Mouse (Mus musculus) hindlimb bud, embryonic 11.5 days (tissue): Measurements from ENCODE around the gene 1700001O22Rik.

Experiments used
- DNase-seq: peaks from one replicate; pipeline ENCODE4 v3.0.0-alpha.2; 2012; ENCODE audit warnings: low read depth, low spot score; ENCODE audit errors: extremely low spot score

The 1700001O22Rik gene

DNA sequence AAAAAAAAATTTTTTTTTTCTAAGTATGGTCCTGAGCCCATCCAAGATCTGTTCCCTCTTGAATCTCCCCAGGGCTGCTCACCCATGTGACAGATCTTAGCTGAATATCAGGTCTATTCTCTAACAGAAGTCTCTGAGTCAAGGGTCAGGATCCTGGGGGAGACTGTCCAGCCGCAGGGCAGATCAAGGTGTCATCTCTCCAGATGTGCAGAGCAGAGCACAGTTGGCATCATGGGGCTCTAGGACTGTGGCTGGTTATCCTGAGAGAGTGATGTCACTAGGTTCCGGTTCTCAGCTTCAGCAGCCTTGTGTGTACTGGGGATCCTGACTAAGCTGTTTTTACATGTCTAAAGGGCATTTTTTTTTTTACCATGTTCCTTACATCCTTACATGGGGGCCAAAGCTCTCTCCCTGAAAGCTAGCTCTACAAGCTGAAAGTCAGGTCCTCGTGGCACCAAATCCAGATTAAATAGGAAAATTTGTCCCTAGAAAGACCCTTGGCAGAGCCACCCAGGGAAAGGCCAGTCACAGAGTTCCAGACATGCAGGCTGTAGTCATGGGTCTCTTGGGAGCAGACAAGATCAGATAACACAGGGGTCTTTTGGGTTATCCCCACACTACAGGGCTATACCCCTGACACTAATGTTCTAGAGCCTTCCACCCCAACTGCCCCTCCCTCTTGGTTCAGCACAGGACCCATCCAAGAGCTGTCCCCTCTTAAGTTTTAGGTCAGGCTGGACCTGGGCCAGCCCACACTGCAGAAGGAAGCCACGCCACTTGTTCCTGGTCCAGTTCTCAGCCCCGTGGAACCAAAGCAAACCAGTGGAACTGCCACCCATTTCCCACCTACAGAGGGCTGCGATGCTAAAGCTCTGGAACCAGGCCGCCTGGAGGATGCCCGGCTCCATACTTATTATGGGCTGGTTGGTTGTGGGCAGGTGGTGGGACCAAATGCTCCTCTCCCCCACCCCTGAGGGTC lies 20.9 kb downstream of the 1700001O22Rik start:
- no peak for DNase-seq

DNA sequence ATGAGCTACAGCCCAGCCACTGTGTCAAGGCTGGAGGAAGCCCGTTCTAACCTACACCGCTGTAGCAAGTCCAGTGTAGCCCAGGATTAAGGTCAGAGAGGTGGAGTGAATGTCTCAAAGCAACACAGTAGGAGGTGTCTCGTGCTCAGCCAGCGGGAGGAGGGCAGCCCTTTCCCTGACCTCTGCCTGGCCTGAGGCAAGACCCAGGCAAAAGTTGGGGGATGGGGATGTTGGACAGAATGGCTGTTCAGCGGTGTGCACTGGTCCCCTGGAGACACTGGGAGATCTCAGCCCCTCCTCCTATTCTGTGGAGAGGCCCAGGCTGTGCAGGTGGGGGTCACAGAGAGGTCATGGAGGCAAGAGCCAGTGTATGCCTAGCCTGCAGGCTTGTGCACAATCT lies 24.2 kb downstream of the 1700001O22Rik start:
- DNase-seq, result no peak

DNA sequence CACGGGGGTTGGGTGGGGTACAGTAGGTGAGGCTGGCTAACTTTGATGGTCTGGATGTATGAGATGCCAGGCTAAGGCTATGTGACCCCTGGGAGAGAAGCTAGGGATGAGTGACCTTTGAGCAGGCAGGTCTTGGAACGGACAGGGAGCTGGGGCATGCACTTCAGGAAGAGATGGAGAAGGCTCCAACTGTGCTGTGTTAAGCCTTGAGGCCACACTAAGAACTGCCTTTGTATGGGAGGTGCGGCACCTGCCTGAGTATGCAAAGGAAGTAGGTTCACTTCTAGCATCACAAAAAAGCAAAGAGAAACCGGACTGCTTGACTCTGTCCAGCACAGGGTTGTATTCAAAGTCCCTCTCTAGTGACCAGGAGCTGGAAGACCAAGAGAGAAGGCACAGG lies 25.2 kb downstream of the 1700001O22Rik start:
- DNase-seq, result no peak

DNA sequence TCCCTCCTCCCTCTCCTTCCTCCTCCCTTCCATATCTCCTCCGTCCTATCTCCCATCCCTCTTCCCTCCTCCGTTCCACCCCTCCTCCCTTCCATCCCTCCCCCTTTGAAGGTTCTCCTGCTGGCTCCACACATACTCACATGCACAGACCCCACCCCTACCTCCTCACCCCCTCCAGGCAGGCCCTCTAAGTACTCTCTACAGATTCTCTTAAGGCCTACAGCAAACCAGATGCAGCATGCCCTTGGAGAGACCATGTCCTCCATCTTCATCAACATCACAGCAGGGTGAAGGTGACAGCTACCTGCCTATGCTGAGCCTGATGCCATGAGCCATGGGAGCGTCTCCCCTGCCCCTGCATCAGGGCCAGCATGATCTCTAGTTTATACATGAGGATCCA lies 26.2 kb downstream of the 1700001O22Rik start:
- no peak for DNase-seq

DNA sequence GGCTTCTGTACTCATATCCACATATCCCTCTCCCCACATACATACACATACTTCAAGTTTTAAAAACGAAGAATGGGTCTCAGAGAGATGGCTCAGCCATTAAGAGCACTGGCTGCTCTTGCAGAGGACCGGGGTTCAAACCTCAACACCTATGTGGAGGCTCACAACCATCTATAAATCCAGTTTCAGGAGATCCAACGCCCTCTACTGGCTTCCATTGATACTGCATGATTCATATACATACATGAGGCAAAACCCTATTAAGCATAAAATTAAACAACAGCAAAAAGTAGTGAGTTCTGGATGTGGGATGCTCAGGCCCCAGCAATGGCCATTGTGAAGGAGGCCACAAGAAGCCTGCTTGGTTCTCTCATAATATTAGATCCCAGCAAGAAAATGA lies 27.5 kb downstream of the 1700001O22Rik start:
- no peak for DNase-seq

DNA sequence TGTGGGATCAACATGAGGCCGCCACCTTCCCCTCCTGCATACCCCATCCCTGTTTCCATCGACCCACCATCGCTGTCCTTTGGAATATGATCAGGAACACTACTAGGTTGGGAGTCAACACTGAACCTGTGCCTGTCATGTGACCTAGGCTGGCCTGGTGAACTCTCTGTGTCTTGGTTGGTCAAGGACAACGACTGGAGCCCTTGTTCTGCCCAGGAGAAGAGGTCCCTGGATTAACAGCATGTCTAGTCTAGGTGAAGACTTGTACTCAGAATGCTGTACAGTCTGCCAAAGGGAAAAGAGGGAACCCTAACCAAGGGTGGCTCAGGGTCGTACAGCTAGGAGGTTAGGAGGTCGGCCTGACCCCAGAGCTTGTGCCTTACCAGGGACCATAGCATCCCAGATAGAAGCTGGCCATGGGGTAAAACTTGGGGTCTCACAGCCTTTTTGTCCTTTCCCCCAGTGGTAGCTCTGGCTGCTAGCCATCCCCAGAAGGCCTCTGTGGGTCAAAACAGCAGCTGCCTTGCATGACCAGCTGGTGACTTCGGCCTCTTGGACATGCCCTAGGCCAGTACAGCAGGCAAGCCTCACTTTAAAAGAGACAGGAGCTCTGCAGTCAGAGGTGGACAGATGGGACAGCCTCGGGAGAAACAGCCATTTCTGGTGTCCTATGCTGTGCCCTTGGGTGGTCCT lies 30.0 kb downstream of the 1700001O22Rik start:
- DNase-seq, result no peak

DNA sequence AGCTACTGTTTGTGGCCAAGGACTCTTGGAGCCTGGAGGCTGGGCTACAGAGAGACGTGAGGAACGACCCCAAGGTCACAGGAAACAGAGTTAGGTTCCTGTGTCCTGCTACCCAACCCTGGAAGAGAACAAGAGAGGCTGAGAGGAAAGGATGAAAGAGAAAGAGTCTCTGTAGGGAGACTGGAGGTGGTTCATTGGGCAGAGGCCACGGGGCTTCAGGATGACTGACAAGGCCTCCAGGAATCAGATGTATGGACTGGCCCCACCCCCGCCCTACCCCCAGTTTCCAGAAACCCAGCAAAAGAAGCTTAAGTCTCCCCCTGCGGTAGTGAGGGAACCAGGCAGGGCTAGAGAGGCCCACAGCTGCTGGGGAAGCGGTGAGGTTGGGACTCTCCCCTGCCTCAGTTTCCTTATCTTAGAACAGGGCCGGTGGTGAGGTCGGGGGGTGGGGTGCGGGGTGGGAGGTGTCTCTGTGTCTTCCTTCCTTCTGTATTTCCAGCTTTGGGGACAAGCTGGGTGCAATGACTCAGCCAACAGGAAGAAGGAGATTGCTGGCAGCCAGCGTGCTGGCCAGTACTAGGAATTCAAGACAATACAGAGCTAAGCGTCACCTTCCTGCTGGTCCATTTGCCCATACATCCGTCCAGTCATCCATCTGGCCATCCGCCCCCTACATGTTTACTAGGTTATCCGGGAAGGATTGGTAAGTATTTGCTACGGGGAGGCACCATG lies 30.7 kb downstream of the 1700001O22Rik start:
- DNase-seq, result no peak

DNA sequence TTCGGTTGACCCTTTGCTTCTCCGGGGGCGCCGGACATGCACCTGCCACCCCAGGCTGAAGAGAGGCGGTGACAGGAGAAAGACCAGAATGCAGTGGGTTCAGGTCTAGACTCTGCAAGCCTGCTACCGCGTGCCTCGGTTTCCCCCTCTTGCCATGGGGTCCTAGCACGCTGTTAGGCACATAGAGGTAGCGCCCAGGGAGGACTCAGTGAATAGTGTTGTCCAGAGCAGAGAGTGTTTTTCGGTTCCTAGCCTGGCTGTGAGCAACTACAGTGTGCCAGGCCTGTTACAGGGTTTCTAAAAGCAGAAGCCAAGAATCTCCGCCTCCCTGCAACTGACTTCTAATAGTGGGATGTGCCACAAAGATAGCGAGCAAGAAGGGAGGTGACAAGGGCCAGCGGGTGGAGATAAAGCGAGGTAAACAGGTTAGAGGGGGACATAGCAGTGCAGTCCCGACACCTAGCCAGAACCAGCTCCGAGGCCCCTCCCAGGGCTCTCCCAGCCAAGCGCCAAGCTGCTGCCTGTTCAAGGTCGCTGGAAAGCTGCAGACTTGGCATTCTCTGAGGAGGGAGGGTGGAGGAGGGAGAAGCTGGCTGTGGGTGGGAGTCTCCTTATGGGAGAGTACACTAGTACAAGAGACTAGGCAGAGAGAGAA lies 31.5 kb downstream of the 1700001O22Rik start:
- no peak for DNase-seq

DNA sequence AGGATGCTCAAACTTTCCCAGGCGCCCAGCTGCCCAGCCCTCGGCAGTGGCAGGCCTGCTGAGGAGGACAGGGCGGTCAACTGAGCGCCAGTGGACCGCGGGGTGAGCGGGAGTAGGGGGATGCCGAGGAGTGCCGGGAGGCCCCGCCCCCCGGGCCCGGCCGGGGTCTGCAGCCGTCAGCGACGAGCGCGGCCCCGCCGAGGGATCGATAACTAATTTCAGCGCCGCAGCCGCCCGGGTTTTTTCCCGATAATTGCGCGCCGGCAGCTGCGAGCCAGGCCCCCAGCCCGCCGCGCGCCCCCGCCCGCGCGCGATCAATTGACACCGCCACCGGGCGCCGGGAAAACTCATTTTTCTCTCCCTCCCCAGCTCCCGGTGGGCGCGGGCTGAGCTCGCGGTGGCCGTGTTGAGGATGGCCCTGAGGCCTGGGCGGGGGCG lies 32.1 kb downstream of the 1700001O22Rik start:
- no peak for DNase-seq

DNA sequence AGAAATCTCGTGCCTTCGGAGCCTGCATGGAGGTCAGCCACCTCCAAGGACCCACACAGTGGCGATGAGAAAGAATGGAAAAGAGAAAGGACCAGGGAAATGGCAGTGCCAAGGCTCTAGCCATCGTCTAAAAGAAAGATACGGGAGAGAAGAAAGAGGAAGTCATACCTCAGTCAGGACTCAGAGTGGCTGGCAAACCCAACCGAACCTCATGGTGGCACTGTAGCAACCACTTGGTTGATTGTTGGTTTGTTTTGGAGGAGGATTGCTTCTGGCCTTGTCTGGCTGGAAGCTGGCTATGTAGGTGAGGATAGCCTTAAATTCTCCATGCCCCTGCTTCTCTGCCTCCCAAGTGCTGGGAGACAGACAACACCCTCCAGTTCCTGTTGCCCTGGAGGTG lies 34.3 kb downstream of the 1700001O22Rik start:
- DNase-seq, result no peak

DNA sequence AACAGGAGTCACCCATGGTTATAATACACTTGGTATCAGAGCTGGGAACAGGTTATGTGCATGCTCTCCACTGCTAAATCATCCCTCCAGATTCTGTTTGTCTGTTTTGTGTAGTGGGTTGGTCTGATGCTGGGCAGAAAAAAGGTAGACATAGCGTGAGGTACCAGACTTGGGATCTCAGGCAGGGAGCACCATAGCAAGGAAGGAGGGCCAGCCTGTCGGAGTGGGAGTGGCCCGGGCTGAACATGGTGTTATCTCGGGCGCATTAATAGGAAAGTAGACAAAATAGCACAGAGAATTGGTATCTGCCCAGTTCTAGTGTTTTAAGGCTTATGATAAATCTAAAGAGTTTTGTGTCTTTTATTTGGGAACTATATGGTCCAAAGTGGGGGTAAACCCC lies 34.9 kb downstream of the 1700001O22Rik start:
- DNase-seq, result no peak

DNA sequence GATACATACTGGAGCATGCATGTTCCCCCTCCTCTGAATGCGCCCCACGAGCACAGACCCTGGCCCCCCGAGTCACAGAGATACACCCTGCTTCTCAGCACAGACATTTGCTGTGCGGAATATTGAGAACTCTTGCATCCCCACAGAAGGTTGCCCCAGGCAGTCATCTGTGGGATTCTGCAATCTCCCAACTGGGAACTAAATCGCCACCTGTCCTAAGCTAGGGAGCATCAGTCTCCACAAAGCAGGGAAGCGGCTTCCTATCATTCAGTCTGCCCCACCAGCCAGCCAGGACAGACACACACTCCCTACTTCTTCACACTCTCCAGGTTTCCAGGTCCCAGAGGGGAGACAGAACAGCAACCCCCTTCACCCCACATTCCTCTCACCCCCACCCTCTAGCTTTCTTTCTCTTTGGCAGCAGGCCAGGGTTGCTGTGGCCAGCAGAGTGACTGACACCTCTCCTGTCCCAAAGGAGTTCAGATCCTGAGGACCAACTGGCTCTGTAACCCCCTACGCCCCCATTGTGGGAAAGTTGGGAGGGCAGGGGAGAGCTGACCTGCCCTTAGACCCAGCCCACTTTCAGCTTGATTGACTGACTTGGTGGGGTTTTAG lies 35.7 kb downstream of the 1700001O22Rik start:
- DNase-seq, result no peak

DNA sequence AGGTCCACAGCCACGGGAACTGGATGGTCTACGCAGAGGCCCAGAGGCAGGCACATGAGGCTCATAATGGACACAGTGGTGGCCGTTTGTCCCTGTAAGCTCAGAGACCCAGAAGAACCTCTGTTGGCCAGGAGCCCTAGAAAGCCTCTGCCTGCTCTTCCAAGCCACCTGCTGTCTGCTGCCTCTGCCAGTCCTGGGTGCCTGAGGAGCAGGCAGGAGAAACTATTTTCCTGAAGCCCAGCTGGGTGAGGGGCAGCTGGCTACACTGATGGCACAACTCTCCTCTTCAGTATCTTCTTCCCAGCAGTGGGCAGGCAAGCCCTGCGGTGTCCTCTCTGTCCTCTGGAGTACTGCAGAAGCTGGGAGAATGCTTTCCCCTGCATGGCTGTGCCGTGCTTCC lies 37.0 kb downstream of the 1700001O22Rik start:
- no peak for DNase-seq

DNA sequence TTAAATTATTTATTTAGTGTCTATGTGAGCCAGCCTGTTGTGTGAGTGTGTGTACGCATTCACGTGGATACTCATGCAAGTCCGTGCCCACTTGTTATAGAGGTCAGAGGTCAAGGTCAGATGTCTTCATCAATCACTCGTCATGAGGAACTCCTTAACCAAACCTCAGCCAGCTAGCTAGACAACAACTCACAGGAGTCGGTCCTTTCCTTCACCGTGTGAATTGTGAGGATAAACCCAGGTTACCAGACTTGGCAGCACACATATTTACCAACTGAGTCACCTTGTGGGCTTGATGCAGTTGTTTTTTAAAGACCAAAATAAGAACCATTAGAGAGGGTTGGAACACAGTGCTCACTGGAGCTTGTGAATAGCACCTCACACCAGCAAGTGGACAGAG lies 42.8 kb downstream of the 1700001O22Rik start:
- no peak for DNase-seq

DNA sequence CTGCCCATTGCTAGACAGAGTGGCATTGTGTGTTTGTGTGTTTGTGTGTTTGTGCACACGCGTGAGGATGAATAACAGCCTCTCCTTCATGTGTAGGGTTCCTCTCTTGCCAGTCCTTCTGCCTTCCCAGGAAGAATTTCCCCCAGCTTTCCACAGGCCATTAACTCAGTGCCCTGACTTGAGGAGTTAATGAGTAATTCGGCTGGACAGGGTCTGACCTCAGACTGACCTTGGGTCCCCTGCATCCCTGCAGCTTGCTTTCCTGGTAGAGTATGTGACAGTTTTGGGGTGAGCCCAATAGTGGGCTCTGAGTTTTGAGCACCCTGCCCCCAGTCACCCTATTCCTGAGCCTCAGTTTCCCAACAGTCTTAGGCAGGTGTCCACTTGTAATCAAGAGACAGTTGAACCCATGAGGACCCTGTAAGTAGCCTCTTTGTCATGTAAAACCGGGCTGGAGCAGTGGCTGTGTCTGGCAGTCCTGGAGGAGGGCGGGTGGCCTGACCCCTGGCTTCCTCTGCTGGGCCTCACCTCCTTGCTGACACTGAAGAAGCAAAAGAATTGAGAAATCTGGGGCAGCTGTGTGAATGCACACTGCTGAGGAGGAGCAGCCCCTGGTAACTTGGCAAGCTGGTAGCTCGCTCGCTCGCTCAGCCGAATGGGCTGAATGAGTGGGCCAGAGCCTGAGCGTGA lies 43.5 kb downstream of the 1700001O22Rik start:
- DNase-seq, result no peak

DNA sequence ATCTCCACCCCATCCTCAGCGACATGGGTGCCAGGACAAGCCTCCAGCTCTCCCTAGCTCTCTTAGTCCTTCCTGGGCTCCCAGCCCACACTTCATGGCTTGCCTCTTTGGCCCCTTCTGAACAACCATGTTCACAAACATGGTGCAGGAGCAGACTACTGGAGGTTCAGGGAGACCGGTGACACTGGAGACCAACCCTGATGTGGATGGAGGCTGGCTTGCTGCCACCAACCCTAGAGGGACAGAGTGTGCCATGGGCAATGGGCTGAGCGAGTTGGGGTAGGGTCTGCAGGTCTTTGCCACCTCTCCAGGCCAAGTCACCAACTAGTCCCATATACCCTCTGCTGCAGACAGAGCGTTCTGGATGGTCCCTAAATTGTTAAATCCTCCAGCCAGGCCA lies 44.0 kb downstream of the 1700001O22Rik start:
- no peak for DNase-seq

DNA sequence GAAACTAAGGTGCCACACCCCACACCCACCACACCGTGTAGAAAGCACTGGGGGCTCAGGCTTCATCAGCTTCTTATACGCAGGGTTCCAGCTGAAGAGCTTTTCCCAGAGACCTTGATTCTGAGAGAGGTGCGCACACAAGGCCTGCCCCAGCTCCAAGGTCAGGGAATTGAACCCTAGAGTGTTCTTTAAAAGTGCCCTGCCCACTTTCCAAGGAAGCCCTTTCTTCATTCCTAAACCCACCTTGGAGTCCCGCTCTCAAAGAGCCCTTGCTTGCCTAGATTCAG lies 44.4 kb downstream of the 1700001O22Rik start:
- DNase-seq, result no peak

DNA sequence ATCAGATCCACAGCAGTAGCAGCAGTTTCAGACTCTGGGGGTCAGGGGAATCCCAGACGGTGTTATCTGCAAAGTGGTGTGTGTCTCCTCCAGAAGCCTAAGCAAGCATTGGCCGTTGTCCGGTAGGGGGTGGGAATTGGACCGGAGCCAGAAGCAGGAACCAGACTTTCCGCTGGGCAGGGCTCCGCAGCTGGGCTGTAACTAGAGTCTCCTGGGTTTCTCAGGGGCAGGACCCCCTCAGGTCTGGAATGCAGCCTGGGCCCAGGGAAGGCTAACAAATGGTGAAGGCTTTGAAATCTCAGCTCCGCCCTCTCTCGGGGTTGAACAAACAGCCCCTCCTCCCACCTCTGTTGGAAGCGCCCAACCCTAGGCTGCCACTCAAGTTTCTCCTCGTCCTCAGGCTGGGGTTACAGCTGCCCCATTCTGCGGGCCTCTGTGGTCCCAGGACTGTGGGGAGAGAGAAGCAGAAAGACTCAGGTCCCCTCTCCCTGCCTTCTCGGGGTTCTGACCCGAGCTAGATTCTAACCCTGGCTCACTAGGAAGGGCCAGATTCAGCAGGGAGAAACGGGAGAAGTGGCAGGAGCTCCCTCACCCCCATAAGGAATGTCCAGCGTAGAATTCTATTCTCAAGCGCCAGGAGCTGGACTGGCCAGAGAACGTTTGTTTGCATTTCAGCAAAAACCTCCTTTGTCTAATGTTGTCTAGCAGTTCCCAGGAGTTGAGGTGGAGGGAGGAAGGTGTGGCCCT lies 44.9 kb downstream of the 1700001O22Rik start:
- peak; percentile 85 for DNase-seq

DNA sequence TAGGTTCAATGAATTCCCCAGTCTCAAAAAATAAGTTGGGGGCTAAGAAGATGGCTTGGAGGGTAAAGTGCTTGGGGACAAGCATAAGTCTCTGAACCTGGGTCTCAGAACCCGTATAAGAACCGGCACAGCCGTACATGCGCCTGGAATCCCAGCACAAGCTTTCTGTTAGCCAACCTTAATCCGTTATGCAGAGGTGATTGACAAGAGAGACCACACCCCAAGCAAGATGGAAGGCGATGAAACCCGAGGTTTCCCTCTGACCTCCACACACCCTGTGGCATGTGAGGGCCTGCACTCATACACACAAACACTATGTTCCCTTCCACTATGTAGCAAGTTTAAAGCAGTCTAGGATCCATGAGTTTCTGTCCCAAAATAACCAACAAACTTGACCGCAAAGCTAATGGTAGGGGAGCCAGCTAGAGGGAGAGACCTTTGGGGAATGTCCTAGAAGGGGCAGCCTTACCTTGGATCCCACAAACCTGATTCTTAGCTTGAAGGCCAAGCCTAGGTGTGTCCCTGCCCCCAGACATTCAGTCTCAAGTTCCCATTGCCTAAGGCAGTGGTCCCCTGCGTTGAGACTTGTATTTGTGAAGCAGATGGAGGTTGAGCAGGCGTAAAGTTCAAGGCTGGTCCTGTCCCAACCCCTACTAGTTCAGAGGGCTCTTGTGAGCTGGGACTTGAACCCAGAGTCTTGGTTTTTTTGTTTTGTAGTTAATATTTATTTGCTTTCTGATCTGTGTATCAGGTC lies 46.3 kb downstream of the 1700001O22Rik start:
- DNase-seq, result no peak
